In the genomic region with DNA sequence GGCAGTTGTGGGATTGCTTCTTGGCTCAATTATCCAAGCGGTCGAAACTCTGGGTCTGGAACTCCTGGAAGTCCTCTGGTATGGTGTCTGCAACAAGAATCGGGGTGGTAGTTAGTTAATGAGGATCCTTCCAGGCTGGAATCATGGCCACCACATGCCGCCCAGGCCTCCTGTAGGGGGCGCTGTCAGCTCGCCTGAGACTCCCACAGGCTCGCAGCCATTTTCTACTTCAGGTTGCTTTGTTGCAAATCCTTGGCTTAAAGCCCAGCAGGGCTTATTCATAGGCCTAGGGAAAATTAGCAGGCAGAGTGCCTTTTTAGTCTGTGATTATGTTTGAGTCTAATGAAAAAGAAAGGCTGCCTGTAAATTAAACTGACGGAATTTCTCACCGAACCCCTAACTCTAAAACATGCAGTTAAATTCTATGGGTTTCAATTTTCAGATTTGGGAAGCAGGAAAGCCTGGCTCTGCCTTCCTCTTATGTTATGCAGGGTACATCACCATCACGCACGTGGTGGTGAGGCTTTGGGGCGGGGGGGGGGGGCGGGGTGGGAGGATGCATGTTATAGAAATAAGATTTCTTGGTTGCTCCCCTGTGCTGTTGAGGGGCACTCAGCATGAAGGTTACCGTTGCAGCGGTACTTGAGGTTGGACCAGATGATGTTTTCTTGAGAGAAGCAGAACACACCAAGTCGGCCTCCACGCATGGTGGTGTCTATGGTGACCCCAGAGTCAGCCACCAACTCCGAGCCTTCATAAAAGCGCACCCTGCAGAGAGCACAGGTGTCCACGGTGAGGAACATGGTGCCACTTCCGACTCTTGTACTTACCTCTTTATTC, we compare ENCODE assay signal across 8 mouse cellular contexts. TPM values are rescaled to one million over a fixed set of nuclear protein-coding genes. Genes with fewer than 3 reads are reported as not detected.
DNase-seq lines count a peak whose midpoint lies in the region; ATAC-seq and TF ChIP-seq lines count a peak whose summit lies in the region.

No protein-coding gene starts in this region.

- 0 out of 2 replicates have a peak, but pooled peaks cover 10% of the 10 kb centered on the region for H3K27me3 ChIP-seq in heart, embryonic 12.5 days (replicated peaks)
- H3K27me3 ChIP-seq in midbrain, embryonic 11.5 days (ENCODE audit: control insufficient read depth, insufficient read depth, low read length) = no peaks in the 10 kb centered on the region
- no peaks in the 10 kb centered on the region for H3K27me3 ChIP-seq in small intestine, adult 2 months (ENCODE audit: control insufficient read depth, insufficient read depth, low read length)

- TF ChIP-seq CTCF in gastrocnemius, adult 2 months (IDR thresholded peaks at IDR 0.05) = peak; percentile 99; the same call in 1 of the 2 replicates
- TF ChIP-seq CTCF in small intestine, adult 2 months (IDR thresholded peaks at IDR 0.05; ENCODE audit: extremely low read depth, insufficient read length, insufficient replicate concordance, low read depth, low read length) = peak; percentile 89

- no peak for ATAC-seq in heart, embryonic 12.5 days (ENCODE audit: insufficient number of reproducible peaks, low FRiP score)
- ATAC-seq in midbrain, embryonic 11.5 days (ENCODE audit: low FRiP score) = peak; percentile 70; the same call in 1 of the 2 replicates

- no peak for TF ChIP-seq POLR2A in small intestine, adult 2 months (IDR thresholded peaks at IDR 0.05; ENCODE audit: low read depth, low read length)

- H3K9me3 ChIP-seq in heart, embryonic 12.5 days (replicated peaks) = 0 out of 2 replicates have a peak, but pooled peaks cover 3% of the 10 kb centered on the region
- no peaks in the 10 kb centered on the region for H3K9me3 ChIP-seq in midbrain, embryonic 11.5 days (ENCODE audit: control insufficient read depth, low read length)

- no peak overlapping the region for H3K9ac ChIP-seq in heart, embryonic 12.5 days
- no peak overlapping the region for H3K9ac ChIP-seq in midbrain, embryonic 11.5 days (ENCODE audit: low read length)

- no peak overlapping the region for H3K27ac ChIP-seq in heart, embryonic 12.5 days (ENCODE audit: poor library complexity, severe bottlenecking)
- H3K27ac ChIP-seq in gastrocnemius, adult 2 months = peak overlapping the region; percentile 85
- H3K27ac ChIP-seq in midbrain, embryonic 11.5 days (ENCODE audit: low read depth, low read length) = no peak overlapping the region
- H3K27ac ChIP-seq in small intestine, adult 2 months (ENCODE audit: insufficient read depth, low read depth, low read length) = no peak overlapping the region

- H3K4me1 ChIP-seq in heart, embryonic 12.5 days (replicated peaks) = peaks cover 13% of the 10 kb centered on the region; the same call in 1 of the 2 replicates
- H3K4me1 ChIP-seq in midbrain, embryonic 11.5 days (ENCODE audit: control insufficient read depth, insufficient read depth, low read length) = no peaks in the 10 kb centered on the region
- H3K4me1 ChIP-seq in small intestine, adult 2 months (ENCODE audit: control insufficient read depth, insufficient read depth, insufficient read length, low read length) = no peaks in the 10 kb centered on the region

- peak; percentile 96 for DNase-seq in heart, adult 11 months
- peak; percentile 89 to 93 for DNase-seq in cerebellum, postnatal 4 days (ENCODE audit: low spot score in 2 of 2)
- peak; percentile 93 for DNase-seq in gastrocnemius, adult 2 months
- DNase-seq in induced T-regulatory cell, adult 2 months (ENCODE audit: low read depth) = peak; percentile 40
- DNase-seq in left cerebral cortex, postnatal 10 days (ENCODE audit: extremely low spot score in 1 of 2, low spot score in 2 of 2) = peak; percentile 90 to 95
- DNase-seq in midbrain, embryonic 11.5 days (ENCODE audit: low spot score, missing footprints) = peak; percentile 95

- H3K4me3 ChIP-seq in heart, embryonic 12.5 days = no peak overlapping the region
- H3K4me3 ChIP-seq in gastrocnemius, adult 2 months = peak overlapping the region; percentile 57
- no peak overlapping the region for H3K4me3 ChIP-seq in midbrain, embryonic 11.5 days (ENCODE audit: low read depth, low read length)
- H3K4me3 ChIP-seq in small intestine, adult 2 months (ENCODE audit: low read depth, low read length) = no peak overlapping the region

- 64% methylated on average over 21 of the region's 21 CpGs for WGBS in heart, embryonic 12.5 days
- WGBS in midbrain, embryonic 11.5 days = 68% methylated on average over 21 of the region's 21 CpGs
- 62% methylated on average over 21 of the region's 21 CpGs for WGBS in small intestine, adult 2 months

- intact Hi-C loops in gastrocnemius, adult 2 months (cut with DNase I) = loop anchor here (2.0 to 5.0 kb wide), 7 partner anchors 90 to 970 kb away; a partner anchor contains a TSS
- intact Hi-C loops in left cerebral cortex, postnatal 10 days (cut with DNase I) = loop anchor here (5.0 to 10.0 kb wide), 6 partner anchors 235 to 970 kb away; no protein-coding TSS in a partner anchor

- H3K36me3 ChIP-seq in heart, embryonic 12.5 days = no peaks in the 10 kb centered on the region
- no peaks in the 10 kb centered on the region for H3K36me3 ChIP-seq in midbrain, embryonic 11.5 days (ENCODE audit: control insufficient read depth, insufficient read depth, low read length)
- no peaks in the 10 kb centered on the region for H3K36me3 ChIP-seq in small intestine, adult 2 months (ENCODE audit: control insufficient read depth, insufficient read depth, low read length)

- H3K4me2 ChIP-seq in heart, embryonic 12.5 days = no peak overlapping the region
- no peak overlapping the region for H3K4me2 ChIP-seq in midbrain, embryonic 11.5 days

RNA-seq across cellular contexts. Expression of a gene that starts 42.7 kb away (rescaled TPM):
- 45.6 and 50.9 TPM in 2 replicates for polyA plus RNA-seq in heart, embryonic 12.5 days (2016; fragmentation: Nextera tagmentation; extraction: Ambion mirVana)
- 100 to 1,000 TPM in 1 of 2 experiments, 10 to 100 TPM in 1; 60.5 to 195 TPM for total RNA-seq in gastrocnemius, adult 2 months (2021)
- 1 to 10 TPM; 1.3 to 2.3 TPM for total RNA-seq in left cerebral cortex, postnatal 10 days (2021)
- 1.6 and 1.8 TPM in 2 replicates for polyA plus RNA-seq in midbrain, embryonic 11.5 days (2014; fragmentation: Nextera tagmentation; extraction: Ambion mirVana)
- 2.2 TPM in 2 replicates for polyA plus RNA-seq in small intestine, adult 2 months (2012; rRNA removed)

Comparison
In these comparisons a context has a peak if more than half of its experiments do, and no peak if none do; other contexts are left out.
1. DNase-seq: peak in every context shown above with its lines; median percentile 96 in heart, adult 11 months; 95 in midbrain, embryonic 11.5 days; 93 in gastrocnemius, adult 2 months; 92 in left cerebral cortex, postnatal 10 days; 91 in cerebellum, postnatal 4 days; 40 in induced T-regulatory cell, adult 2 months.
2. RNA of a gene that starts 42.7 kb away (polyA plus RNA-seq): 45.6 to 50.9 TPM in heart, embryonic 12.5 days; 2.2 TPM in small intestine, adult 2 months and 1.6 to 1.8 TPM in midbrain, embryonic 11.5 days; every median in the first group is over 10 times any median in the second.